Mouse (Mus musculus) midbrain, embryonic 14.5 days (tissue): Measurements from ENCODE around the gene E330021D16Rik. TPM values are rescaled to one million over a fixed set of nuclear protein-coding genes. Genes with fewer than 3 reads are reported as not detected.

ENCODE experiments used
- ATAC-seq: fragments of 200-750 bp; cut with Nextera tagmentation; 2 replicates; pipeline ENCODE4 v1.8.0; 2017; ENCODE audit warnings: moderate number of reproducible peaks, moderate library complexity; ENCODE audit not compliant: low FRiP score, low TSS enrichment
- DNase-seq: peaks from one replicate; pipeline ENCODE4 v3.0.0-alpha.2; 2015
- H3K27ac ChIP-seq: fragments of 300-500 bp; sonication (generic); replicated peaks from 2 replicates; pipeline ENCODE4 v1.5.1; 2014; ENCODE audit warnings: mild to moderate bottlenecking, low read depth, low read length, moderate library complexity
- H3K27me3 ChIP-seq: fragments of 300-500 bp; sonication (generic); 2 replicates; pipeline ENCODE4 v1.6.1; 2014; ENCODE audit warnings: low read length, control low read depth, mixed read lengths; ENCODE audit not compliant: control insufficient read depth, insufficient read depth
- H3K36me3 ChIP-seq: fragments of 300-500 bp; sonication (generic); 2 replicates; pipeline ENCODE4 v1.6.1; 2014; ENCODE audit warnings: low read length, control low read depth; ENCODE audit not compliant: control insufficient read depth, insufficient read depth
- H3K4me1 ChIP-seq: fragments of 300-500 bp; sonication (generic); 2 replicates; pipeline ENCODE4 v1.6.1; 2014; ENCODE audit warnings: mild to moderate bottlenecking, antibody characterized with exemption, low read length, control low read depth; ENCODE audit not compliant: control insufficient read depth, insufficient read depth
- H3K4me2 ChIP-seq: fragments of 300-500 bp; sonication (generic); 2 replicates; pipeline ENCODE4 v1.6.1; 2014; ENCODE audit warnings: mild to moderate bottlenecking, low read length, moderate library complexity
- H3K4me3 ChIP-seq: fragments of 300-500 bp; sonication (generic); replicated peaks from 2 replicates; pipeline ENCODE4 v1.5.1; 2014; ENCODE audit warnings: low read depth, low read length
- H3K9ac ChIP-seq: fragments of 300-500 bp; sonication (generic); replicated peaks from 2 replicates; pipeline ENCODE4 v1.6.1; 2014; ENCODE audit warnings: mild to moderate bottlenecking, low read length, moderate library complexity
- H3K9me3 ChIP-seq: fragments of 300-500 bp; sonication (generic); 2 replicates; pipeline ENCODE4 v1.6.1; 2016; ENCODE audit warnings: low read length, control low read depth, mixed read lengths; ENCODE audit not compliant: control insufficient read depth
- WGBS: fragments of 180-500 bp; shearing (Covaris S2); extraction: QIAGEN DNeasy Blood & Tissue Kit; methylation state at CpG from one replicate; pipeline ENCODE4 v1.1.7; 2014; 5-methylcytosine and 5-hydroxymethylcytosine counted together
- polyA plus RNA-seq: library from polyadenylated mRNA; unstranded; fragments of >200 nt; fragmentation: Nextera tagmentation; extraction: Ambion mirVana; gene quantifications from 2 replicates; pipeline ENCODE4 v1.2.1, GENCODE M21; 2014

E330021D16Rik gene
- polyA plus RNA-seq: not detected in 2 replicates

DNA sequence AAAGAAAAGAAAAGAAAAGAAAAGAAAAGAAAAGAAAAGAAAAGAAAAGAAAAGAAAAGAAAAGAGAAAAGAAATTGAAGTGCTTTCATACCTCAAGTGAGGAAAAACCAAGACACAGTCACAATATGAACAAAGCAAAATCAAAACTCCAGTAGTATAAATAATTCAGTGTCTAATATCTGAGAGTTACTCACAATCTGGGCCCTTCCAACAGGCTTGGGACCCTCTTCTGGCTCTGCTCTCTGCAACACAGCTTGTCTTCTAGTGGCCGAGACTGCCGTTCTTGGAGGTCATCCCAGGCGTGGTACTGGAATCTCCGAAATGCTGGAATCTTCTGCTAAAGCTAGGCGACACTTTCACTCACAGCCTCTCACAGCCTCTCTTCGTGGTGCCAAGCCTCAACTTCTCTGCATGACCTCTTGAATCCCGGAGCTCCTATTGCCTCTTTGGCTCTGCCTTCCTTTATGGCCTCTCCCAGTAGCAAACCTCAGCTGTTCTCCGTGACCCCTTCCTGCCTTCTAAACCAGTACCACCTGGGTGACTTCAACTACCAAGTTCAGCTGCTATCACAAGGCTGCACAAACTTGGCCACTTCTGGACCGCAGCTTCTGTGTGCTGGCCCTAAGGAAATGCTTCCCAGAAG, at the start of gene E330021D16Rik:
E330021D16Rik (minus strand) TSS at position 437 of the 643 bp plus-strand sequence.
- H3K4me1 ChIP-seq: no peaks in the 10 kb centered on the region
- no peak within 1 kb of the TSS for H3K27ac ChIP-seq
- no peak within 1 kb of the TSS for H3K4me3 ChIP-seq
- DNase-seq (no peak), ATAC-seq (no peak)
- H3K27me3 ChIP-seq: no peaks in the 10 kb centered on the region
- H3K9ac ChIP-seq: no peak within 1 kb of the TSS
- no peaks in the 10 kb centered on the region for H3K9me3 ChIP-seq
- 89% methylated on average over 9 of the region's 9 CpGs for WGBS
- H3K4me2 ChIP-seq: no peak within 1 kb of the TSS
- no peaks in the 10 kb centered on the region for H3K36me3 ChIP-seq

DNA sequence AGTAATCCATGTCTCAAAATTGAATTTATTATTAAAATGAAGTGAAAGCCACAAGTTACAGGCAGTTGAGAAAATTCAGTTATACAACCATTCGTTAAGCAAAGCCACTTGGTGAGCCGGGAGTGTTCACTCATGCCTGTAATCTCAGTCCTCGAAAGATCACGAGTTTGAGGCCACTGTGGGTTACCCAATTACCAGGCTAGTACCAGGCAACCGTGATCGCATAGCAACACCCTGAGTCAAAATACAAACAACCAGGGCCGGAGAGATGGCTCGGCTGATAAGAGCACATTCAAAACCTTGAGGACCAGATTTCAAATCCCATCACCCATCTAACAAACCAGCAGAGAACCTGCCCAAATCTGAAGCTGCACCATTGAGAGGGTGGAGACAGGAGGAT, 49.7 kb upstream of the E330021D16Rik start:
- no peak overlapping the region for H3K9ac ChIP-seq
- H3K9me3 ChIP-seq: no peaks in the 10 kb centered on the region
- no peak for ATAC-seq
- no peak overlapping the region for H3K4me2 ChIP-seq
- H3K27ac ChIP-seq: no peak overlapping the region
- DNase-seq: no peak
- peaks cover 10% of the 10 kb centered on the region; the same call in 1 of the 2 replicates for H3K4me1 ChIP-seq
- 86% methylated on average over 8 of the region's 8 CpGs for WGBS
- H3K36me3 ChIP-seq: no peaks in the 10 kb centered on the region
- no peak overlapping the region for H3K4me3 ChIP-seq
- no peaks in the 10 kb centered on the region for H3K27me3 ChIP-seq

DNA sequence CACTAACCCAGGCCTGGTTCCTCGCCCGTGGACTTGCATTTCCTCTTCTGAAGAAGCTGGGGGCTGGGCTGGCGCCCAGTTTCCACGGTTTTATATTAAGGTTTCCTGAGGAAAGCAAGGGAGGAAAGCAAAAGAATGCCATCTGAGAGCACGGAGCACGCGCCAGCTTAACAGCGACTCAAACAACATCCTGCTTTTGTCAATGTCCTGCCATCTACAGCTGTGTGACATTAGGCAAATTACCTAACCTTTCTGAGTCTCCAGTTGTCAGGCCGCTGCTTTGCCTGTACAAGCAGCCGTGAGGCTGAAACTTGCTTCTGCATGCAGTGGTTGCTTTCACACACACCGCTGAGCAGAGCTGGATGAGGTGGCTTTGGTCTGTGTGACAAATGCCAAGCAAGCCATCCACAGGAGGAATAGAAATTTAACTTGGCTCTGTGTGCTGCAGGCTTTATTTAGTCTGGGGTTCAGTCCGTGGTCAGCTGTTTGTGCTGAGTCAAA, 48.8 kb upstream of the E330021D16Rik start:
- Histone ChIP-seq H3K4me3 (no peak overlapping the region), H3K9ac (no peak overlapping the region), H3K4me1 (peaks cover 7% of the 10 kb centered on the region; the same call in 1 of the 2 replicates), H3K4me2 (no peak overlapping the region), H3K36me3 (no peaks in the 10 kb centered on the region), H3K27ac (no peak overlapping the region), H3K9me3 (no peaks in the 10 kb centered on the region), H3K27me3 (no peaks in the 10 kb centered on the region)
- WGBS: 76% methylated on average over 12 of the region's 12 CpGs
- ATAC-seq (no peak), DNase-seq (no peak)

DNA sequence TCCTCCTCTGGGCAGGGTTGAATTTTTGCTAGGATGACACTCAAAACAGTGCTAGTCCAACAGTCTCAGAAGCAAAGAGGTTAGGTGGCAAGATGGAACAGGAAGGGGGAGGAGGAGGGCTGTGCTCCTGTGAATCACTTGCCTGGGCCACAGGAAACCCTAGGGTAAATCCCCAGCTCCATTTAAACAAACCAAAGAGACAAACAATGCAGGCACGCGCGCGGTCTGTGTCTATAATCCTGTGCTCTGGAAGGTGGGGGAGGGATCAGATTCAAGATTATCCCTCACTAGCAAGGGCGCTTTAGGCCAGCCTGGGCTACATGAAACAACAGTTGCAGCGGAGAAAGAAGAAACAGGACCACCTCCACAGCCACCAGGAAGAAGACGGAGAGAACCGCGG, 48.1 kb upstream of the E330021D16Rik start:
- DNase-seq: peak; percentile 30
- WGBS: 37% methylated on average over 9 of the region's 9 CpGs

DNA sequence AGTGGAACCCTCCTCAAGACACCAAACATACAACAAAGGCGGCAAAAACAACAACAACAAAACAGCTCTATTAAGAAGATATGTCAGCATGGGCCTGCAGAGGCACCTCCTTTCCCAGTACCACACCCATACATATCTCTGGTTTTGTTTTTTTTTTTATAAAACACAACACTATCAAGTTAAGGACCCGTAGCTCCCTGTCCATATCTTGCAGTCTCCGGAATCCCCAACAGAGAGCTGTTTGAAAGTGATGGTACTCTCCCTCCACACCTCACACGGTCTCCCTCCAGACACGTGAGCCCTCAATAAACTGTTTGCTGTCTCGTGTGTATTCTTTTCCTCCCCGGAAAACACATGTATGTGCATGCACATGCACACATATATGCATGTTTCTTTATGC, 43.8 kb upstream of the E330021D16Rik start:
- 92% methylated on average over 7 of the region's 7 CpGs for WGBS
- H3K4me3 ChIP-seq: no peak overlapping the region
- H3K9ac ChIP-seq: no peak overlapping the region
- no peaks in the 10 kb centered on the region for H3K27me3 ChIP-seq
- DNase-seq: no peak
- no peak for ATAC-seq
- no peak overlapping the region for H3K27ac ChIP-seq
- H3K9me3 ChIP-seq: no peaks in the 10 kb centered on the region
- no peak overlapping the region for H3K4me2 ChIP-seq
- no peaks in the 10 kb centered on the region for H3K36me3 ChIP-seq
- no peaks in the 10 kb centered on the region for H3K4me1 ChIP-seq

More for the DNA sequence above, 48.1 kb upstream of the E330021D16Rik start:
- no peak overlapping the region for H3K4me2 ChIP-seq
- no peak overlapping the region for H3K9ac ChIP-seq
- H3K36me3 ChIP-seq: no peaks in the 10 kb centered on the region
- no peaks in the 10 kb centered on the region for H3K9me3 ChIP-seq
- H3K27me3 ChIP-seq: no peaks in the 10 kb centered on the region
- no peak overlapping the region for H3K4me3 ChIP-seq
- H3K27ac ChIP-seq: no peak overlapping the region
- H3K4me1 ChIP-seq: 0 out of 2 replicates have a peak, but pooled peaks cover 3% of the 10 kb centered on the region
- ATAC-seq: no peak

DNA sequence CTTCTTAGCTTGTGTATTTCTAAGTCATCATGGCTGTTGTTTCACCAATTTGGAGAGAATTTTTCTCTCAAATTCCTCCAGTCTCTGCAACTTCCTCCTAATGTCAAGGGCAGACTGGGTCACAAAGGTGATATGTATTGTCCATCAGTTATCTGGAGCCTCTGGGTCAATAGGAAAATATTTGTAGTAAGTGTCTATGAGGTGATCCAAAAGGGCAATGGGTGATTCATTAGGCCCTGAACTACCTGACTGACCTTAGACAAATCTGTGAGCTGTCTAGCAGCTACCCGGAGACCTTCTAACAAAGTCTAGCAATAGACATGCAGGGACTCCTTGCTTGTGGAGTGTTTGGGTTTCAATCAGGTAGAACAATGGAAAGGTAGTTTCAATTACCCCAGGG, 40.9 kb upstream of the E330021D16Rik start:
- no peak for ATAC-seq

DNA sequence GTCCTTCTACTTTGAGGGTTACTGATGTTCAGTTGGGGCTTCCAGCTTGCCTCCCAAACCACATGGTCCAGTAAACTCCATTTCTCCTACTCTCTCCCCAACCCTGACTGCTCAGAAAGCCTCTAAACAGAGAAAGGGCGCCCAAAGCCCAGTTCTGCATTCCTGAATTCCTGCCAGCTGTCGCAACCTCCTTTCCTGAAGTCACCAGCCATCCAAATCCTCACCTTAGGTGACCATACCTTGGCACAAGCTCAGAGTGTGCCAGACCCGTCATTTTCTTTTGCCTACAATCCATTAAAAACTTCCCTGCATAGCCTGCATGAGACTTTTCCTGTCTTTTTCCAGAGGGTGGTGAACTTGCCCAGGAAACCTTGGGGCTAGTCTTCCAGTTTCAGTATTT, 40.3 kb upstream of the E330021D16Rik start:
- no peaks in the 10 kb centered on the region for H3K36me3 ChIP-seq
- H3K4me1 ChIP-seq: no peaks in the 10 kb centered on the region
- WGBS: 83% methylated on average over 3 of the region's 3 CpGs
- H3K9ac ChIP-seq: no peak overlapping the region
- H3K4me3 ChIP-seq: no peak overlapping the region
- DNase-seq (no peak), ATAC-seq (no peak)
- H3K9me3 ChIP-seq: no peaks in the 10 kb centered on the region
- H3K4me2 ChIP-seq: no peak overlapping the region
- H3K27me3 ChIP-seq: no peaks in the 10 kb centered on the region
- H3K27ac ChIP-seq: no peak overlapping the region

More for the DNA sequence above, 40.9 kb upstream of the E330021D16Rik start:
- H3K4me3 ChIP-seq: no peak overlapping the region
- H3K27ac ChIP-seq: no peak overlapping the region
- no peak overlapping the region for H3K9ac ChIP-seq
- no peaks in the 10 kb centered on the region for H3K9me3 ChIP-seq
- H3K4me1 ChIP-seq: no peaks in the 10 kb centered on the region
- H3K36me3 ChIP-seq: no peaks in the 10 kb centered on the region
- 98% methylated on average over 1 of the region's 1 CpGs for WGBS
- H3K27me3 ChIP-seq: no peaks in the 10 kb centered on the region
- H3K4me2 ChIP-seq: no peak overlapping the region
- no peak for DNase-seq

DNA sequence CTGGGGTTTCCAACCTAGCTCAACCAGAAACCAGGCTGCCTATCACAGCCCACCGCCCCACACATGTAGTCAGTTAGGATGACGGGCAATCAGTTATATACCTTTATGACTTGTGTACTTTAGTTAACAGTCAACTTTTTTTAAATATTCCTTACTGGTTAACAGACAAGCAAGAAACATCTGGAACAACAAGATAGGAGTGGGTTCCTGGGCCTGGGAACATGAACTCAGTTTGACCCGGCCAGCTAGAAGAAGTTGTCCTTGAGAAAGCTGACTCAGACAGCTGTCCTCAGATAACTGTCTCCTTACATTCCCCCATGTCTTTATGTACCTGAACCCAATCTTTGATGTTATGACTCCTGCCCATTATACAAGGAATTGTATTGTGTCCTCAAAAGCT, 37.3 kb upstream of the E330021D16Rik start:
- WGBS: 97% methylated on average over 3 of the region's 3 CpGs
- Histone ChIP-seq H3K9me3 (0 out of 2 replicates have a peak, but pooled peaks cover 4% of the 10 kb centered on the region), H3K4me3 (no peak overlapping the region), H3K4me2 (no peak overlapping the region), H3K9ac (no peak overlapping the region), H3K36me3 (no peaks in the 10 kb centered on the region), H3K27ac (no peak overlapping the region), H3K27me3 (no peaks in the 10 kb centered on the region), H3K4me1 (no peaks in the 10 kb centered on the region)
- no peak for DNase-seq
- ATAC-seq: no peak

DNA sequence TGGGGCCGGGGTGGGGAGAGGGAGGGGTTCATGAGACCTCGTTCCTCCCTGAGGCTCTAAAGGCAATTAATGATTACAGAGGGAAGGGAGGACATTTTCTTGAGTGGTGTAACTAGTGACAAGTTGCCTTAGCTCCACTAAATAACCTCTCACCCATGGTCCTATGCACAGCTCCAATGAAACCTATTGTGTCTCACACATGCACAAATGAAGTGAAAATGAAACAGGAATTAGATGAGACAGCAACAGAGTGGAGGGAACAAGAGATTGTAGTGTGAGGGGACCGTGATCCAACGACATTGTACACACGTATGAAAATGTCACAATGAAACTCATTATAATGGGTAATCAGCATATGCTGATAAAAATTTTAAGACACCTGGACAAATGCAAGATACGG, 35.5 kb upstream of the E330021D16Rik start:
- H3K27ac ChIP-seq: no peak overlapping the region
- DNase-seq: no peak
- no peaks in the 10 kb centered on the region for H3K36me3 ChIP-seq
- no peak overlapping the region for H3K4me3 ChIP-seq
- H3K27me3 ChIP-seq: no peaks in the 10 kb centered on the region
- 91% methylated on average over 6 of the region's 6 CpGs for WGBS
- H3K4me1 ChIP-seq: no peaks in the 10 kb centered on the region
- H3K4me2 ChIP-seq: no peak overlapping the region
- 0 out of 2 replicates have a peak, but pooled peaks cover 4% of the 10 kb centered on the region for H3K9me3 ChIP-seq
- H3K9ac ChIP-seq: no peak overlapping the region
- no peak for ATAC-seq
